Mouse (Mus musculus): ENCODE results near the gene Nes.
A peak's percentile ranks its signal among the peaks of the same experiment; 100 is the strongest.

The Nes gene

DNA sequence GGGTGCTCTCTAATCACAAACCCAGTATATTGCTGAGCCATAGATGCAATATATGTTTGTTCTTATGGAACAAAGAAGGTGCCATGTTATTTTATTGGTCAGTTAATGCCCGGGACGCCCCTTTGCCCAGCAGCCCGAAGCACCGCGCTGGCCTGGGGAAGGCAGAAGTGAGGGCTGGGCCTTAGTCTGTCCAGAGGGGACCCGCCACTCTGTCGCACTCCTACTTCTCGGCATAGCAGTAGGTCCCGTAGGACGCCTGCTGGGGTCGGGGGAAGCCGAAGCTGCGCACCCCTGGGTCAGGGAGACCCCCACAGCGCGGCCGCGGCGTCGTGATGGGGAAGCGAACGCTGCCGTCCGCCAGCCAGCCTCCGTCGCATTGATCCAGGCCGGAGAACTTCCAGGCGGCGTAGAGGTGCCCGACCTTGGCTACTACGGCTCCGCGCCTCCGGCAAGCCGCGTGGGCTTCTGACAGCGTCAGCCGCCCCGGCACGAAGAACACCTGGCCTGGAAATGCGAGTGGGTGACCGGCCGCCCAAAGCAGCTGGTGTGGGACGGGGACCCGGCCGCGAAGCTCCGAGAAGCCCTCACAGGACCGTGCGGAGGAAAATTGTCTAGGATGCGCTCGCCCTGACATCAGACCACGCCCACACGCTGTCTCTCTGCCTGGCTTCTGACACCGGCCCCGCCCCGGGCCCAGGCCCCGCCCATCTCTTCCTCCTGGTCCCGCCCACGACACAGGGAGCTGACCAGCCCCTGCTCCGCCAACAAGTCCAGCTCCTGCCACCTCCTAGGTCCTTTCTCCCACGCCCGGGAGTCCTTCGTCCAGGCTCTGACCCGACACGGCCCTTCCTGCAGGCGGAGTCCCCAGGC, 51.7 kb downstream of the Nes start:
- DNase-seq (ENCODE audit: low spot score in 2 of 2): peak; percentile 64 to 70

DNA sequence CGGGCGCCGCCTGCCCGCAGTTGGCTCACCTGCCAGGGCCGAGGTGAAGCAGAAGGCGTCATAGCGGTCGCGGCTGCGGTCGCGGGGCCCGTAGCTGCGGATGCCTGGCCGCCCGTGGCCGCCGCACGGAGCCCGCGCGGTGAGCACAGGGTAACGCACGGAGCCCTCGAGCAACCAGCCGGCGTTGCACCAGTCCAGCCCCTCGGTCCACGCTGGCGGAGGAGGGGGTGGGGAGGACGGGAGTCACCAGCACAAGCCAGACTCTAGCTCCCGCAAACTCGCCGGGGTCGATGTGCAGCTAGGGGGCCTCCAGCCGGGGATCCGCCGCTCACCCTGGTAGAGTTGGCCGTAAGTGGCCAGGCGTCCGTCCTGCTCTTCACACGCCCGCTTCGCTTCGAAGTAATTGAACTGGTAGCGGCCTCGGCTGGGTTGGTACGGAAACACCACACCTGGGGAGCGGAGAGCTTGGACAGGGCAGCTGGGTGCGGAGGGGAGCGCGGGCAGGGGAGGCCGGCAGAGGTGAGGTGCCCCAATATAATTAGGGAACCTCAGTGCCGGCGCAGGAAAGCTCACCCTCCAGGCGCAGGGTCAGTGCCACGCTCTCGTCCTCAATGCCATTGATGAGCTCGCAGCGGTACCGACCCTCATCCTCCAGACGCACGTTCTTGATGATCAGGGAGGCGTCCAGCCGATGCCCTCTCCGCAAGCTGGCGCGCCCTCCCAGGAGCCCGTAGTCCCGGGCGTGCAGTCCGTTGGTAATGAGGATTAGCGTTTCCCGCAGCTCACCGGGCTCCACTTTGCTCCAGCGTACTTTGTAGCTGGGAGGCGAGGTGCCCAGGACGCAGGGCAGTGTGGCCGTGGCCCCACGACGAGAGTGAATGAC, 52.6 kb downstream of the Nes start:
- peak in 1 of 2 experiments; percentile 17 for DNase-seq (ENCODE audit: low spot score in 2 of 2)

DNA sequence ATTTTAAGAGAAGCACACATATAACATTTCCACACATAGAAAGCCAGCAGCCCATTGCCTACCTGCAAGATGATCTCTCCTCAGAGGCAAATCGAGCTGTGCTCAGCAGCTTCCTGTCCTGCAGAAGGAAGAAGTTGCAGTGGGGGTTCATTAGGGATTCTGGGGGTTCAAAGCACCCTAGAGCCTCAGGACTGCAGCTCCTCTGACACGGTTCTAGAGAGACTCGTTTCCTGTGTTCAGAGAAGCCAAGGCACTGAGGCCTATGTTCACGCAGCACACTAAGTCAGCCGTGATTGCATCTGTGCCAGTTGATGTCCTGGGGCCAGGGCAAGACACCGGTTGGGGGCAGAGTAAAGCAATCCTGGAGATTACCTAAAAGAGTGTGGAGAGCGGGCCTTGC, 55.9 kb downstream of the Nes start:
- DNase-seq (ENCODE audit: low spot score in 2 of 2): no peak

DNA sequence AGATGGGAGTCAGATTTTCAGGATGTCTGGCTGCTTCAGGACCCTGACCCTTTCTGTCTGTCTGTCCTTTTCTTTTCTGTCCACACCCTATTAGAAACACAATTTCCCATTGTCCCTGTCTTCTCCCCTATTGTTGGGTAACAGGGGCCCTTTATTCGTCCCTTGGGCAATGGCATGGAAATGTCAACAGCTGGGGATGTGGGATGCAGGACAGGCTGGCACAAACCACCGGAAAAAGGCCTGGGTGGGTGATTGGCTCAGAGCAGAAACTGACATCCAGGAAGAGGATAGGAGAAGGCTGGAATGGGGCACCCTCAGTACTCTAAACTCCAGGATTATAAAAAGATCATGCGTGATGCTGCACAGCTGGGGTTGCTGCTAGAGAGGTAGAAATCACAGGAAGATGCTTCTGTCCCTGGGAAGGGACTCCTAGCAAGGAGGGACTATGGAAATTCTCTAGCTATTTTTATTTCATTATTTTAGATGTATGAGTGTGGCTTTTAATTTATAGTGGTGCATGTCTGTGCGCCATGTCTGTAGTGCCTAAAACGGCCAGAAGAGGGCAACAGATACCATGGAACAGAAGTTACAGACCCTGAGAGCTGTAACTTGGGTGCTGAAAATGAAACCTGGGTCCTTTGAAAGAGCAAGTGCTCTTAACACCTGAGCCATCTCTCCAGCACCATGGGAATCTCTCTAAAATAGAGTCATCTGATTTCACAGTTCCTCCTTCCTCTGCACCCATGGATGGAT, 56.7 kb downstream of the Nes start, which contains the start of gene Hapln2:
Gene Hapln2, minus strand, starts transcription at position 150 of the 753 bp plus-strand sequence.
- DNase-seq (ENCODE audit: low spot score in 2 of 2): no peak
